Mouse (Mus musculus) heart, postnatal 25 days (tissue): ENCODE measurements around the gene Lrmda. TPM values are rescaled to one million over a fixed set of nuclear protein-coding genes. Genes with fewer than 3 reads are reported as not detected.

Experiments
- DNase-seq: peaks from one replicate; pipeline ENCODE4 v3.0.0; 2022; ENCODE audit warnings: low spot score
- intact Hi-C: fragments of 180-260 bp; cut with DNase I; formaldehyde crosslinking; loops from one replicate; pipeline ENCODE4 v1.15.1; 2025
- total RNA-seq, 2 experiments: library from RNA; stranded (reverse); gene quantifications; 2 replicates each; pipeline ENCODE4 v1.2.3; 2021

Gene Lrmda
- total RNA-seq, 2 experiments from 2014 or later = 0.83 to 1.8 TPM

- intact Hi-C loops = no loop called here
Measured at GRCm38 (mm10) chr14:22440341-22440999, 421.0 kb downstream of the Lrmda start.

GRCm38 (mm10) chr14:22441859-22442447 lies 422.4 kb downstream of the Lrmda start:
- DNase-seq = no peak
- intact Hi-C loops = no loop called here

More at GRCm38 (mm10) chr14:22440341-22440999, 421.0 kb downstream of the Lrmda start:
- DNase-seq = no peak

- no peak for DNase-seq
- intact Hi-C loops = no loop called here
Measured at GRCm38 (mm10) chr14:22442719-22443118, 423.2 kb downstream of the Lrmda start.

- intact Hi-C loops = no loop called here
- DNase-seq = no peak
Measured at GRCm38 (mm10) chr14:22444541-22444940, 425.0 kb downstream of the Lrmda start.

- intact Hi-C loops = loop anchor here (5.0 kb wide), 1 partner anchor 463 kb away; no protein-coding TSS in a partner anchor
- no peak for DNase-seq
Measured at GRCm38 (mm10) chr14:22445161-22445821, 425.8 kb downstream of the Lrmda start.

- no peak for DNase-seq
- intact Hi-C loops = loop anchor here (5.0 kb wide), 1 partner anchor 464 kb away; no protein-coding TSS in a partner anchor
Measured at GRCm38 (mm10) chr14:22445841-22446570, 426.5 kb downstream of the Lrmda start.

- intact Hi-C loops = no loop called here
- no peak for DNase-seq
Measured at GRCm38 (mm10) chr14:22451603-22452002, 432.1 kb downstream of the Lrmda start.

GRCm38 (mm10) chr14:22464314-22464713 lies 444.8 kb downstream of the Lrmda start:
- DNase-seq = no peak
- intact Hi-C loops = no loop called here

GRCm38 (mm10) chr14:22471041-22471440 lies 451.5 kb downstream of the Lrmda start:
- intact Hi-C loops = no loop called here
- DNase-seq = no peak

GRCm38 (mm10) chr14:22473451-22473850 lies 453.9 kb downstream of the Lrmda start:
- DNase-seq = no peak
- intact Hi-C loops = no loop called here

GRCm38 (mm10) chr14:22473991-22474390 lies 454.5 kb downstream of the Lrmda start:
- no peak for DNase-seq
- intact Hi-C loops = no loop called here

- no peak for DNase-seq
- intact Hi-C loops = no loop called here
Measured at GRCm38 (mm10) chr14:22493326-22493725, 473.8 kb downstream of the Lrmda start.

GRCm38 (mm10) chr14:22494290-22494689 lies 474.8 kb downstream of the Lrmda start:
- no peak for DNase-seq
- intact Hi-C loops = no loop called here

GRCm38 (mm10) chr14:22494866-22495265 lies 475.4 kb downstream of the Lrmda start:
- intact Hi-C loops = no loop called here
- DNase-seq = no peak

GRCm38 (mm10) chr14:22495286-22495685 lies 475.8 kb downstream of the Lrmda start:
- intact Hi-C loops = no loop called here
- DNase-seq = no peak

- DNase-seq = no peak
- intact Hi-C loops = no loop called here
Measured at GRCm38 (mm10) chr14:22497636-22498131, 478.2 kb downstream of the Lrmda start.

- no peak for DNase-seq
- intact Hi-C loops = no loop called here
Measured at GRCm38 (mm10) chr14:22509747-22510530, 490.4 kb downstream of the Lrmda start.

GRCm38 (mm10) chr14:22510531-22510785 lies 490.9 kb downstream of the Lrmda start:
- no peak for DNase-seq
- intact Hi-C loops = no loop called here

- DNase-seq = no peak
- intact Hi-C loops = no loop called here
Measured at GRCm38 (mm10) chr14:22514362-22515084, 495.0 kb downstream of the Lrmda start.
